Mouse (Mus musculus) hindbrain, embryonic 11.5 days (tissue): ENCODE results near the gene Tatdn2. TPM values are rescaled to one million over a fixed set of nuclear protein-coding genes. Genes with fewer than 3 reads are reported as not detected.
A peak's percentile ranks its signal among the peaks of the same experiment; 100 is the strongest.

Experiments
- ATAC-seq: fragments of 200-750 bp; cut with Nextera tagmentation; 2 replicates; pipeline ENCODE4 v1.8.0; 2017; ENCODE audit warnings: mild to moderate bottlenecking, moderate TSS enrichment, moderate library complexity; ENCODE audit not compliant: low FRiP score
- DNase-seq: peaks from one replicate; pipeline ENCODE4 v3.0.0-alpha.2; 2015; ENCODE audit warnings: low spot score
- H3K27ac ChIP-seq: fragments of 300-500 bp; sonication (generic); 2 replicates; pipeline ENCODE4 v1.5.1; 2014; ENCODE audit warnings: mild to moderate bottlenecking, low read depth, low read length
- H3K27me3 ChIP-seq: fragments of 300-500 bp; sonication (generic); 2 replicates; pipeline ENCODE4 v1.6.1; 2014; ENCODE audit warnings: mild to moderate bottlenecking, low read length, moderate library complexity, mixed read lengths; ENCODE audit not compliant: control insufficient read depth, insufficient read depth
- H3K36me3 ChIP-seq: fragments of 300-500 bp; sonication (generic); 2 replicates; pipeline ENCODE4 v1.6.1; 2014; ENCODE audit warnings: mild to moderate bottlenecking, low read length, moderate library complexity, mixed read lengths; ENCODE audit not compliant: control insufficient read depth, insufficient read depth
- H3K4me1 ChIP-seq: fragments of 300-500 bp; sonication (generic); replicated peaks from 2 replicates; pipeline ENCODE4 v1.6.1; 2014; ENCODE audit warnings: low read length, mixed read lengths; ENCODE audit not compliant: control insufficient read depth, insufficient read depth
- H3K4me2 ChIP-seq: fragments of 300-500 bp; sonication (generic); replicated peaks from 2 replicates; pipeline ENCODE4 v1.6.1; 2014; ENCODE audit warnings: mild to moderate bottlenecking, low read depth, low read length
- H3K4me3 ChIP-seq: fragments of 300-500 bp; sonication (generic); 2 replicates; pipeline ENCODE4 v1.5.1; 2014; ENCODE audit warnings: low read depth, low read length
- H3K9ac ChIP-seq: fragments of 300-500 bp; sonication (generic); 2 replicates; pipeline ENCODE4 v1.6.1; 2014; ENCODE audit warnings: low read depth, low read length
- H3K9me3 ChIP-seq: fragments of 300-500 bp; sonication (generic); 2 replicates; pipeline ENCODE4 v1.6.1; 2016; ENCODE audit warnings: low read length; ENCODE audit not compliant: control insufficient read depth
- WGBS: fragments of 180-500 bp; shearing (Covaris S2); extraction: QIAGEN DNeasy Blood & Tissue Kit; methylation state at CpG from one replicate; pipeline ENCODE4 v1.1.7; 2014; 5-methylcytosine and 5-hydroxymethylcytosine counted together
- polyA plus RNA-seq: library from polyadenylated mRNA; unstranded; fragments of >200 nt; fragmentation: Nextera tagmentation; extraction: Ambion mirVana; gene quantifications from 2 replicates; pipeline ENCODE4 v1.2.1, GENCODE M21; 2014

The Tatdn2 gene
- polyA plus RNA-seq, 1 experiment from 2014 or later: 1.1 TPM

DNA sequence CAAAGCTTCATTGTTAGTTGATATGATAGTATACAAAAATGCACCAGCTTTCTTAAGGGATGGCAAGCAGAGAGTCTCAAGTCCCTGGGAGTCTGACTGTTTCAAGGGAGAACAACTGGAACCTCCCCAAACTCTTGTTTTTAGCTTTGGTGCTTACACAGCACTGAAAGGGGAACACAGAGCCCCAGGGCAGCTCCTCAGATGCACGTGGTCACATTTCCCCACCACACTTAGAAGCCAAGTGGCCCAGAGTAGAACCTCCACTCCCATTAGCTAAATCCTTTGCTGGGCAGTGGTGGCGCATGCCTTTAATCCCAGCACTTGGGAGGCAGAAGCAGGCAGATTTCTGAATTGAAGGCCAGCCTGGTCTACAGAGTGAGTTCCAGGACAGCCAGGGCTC is 44.6 kb downstream of the Tatdn2 start:
- no peak for ATAC-seq
- no peak overlapping the region for H3K9ac ChIP-seq
- no peaks in the 10 kb centered on the region for H3K27me3 ChIP-seq
- no peak overlapping the region for H3K4me2 ChIP-seq
- no peaks in the 10 kb centered on the region for H3K36me3 ChIP-seq
- H3K27ac ChIP-seq: no peak overlapping the region
- 0 out of 2 replicates have a peak, but pooled peaks cover 5% of the 10 kb centered on the region for H3K4me1 ChIP-seq
- no peak overlapping the region for H3K4me3 ChIP-seq
- no peaks in the 10 kb centered on the region for H3K9me3 ChIP-seq
- DNase-seq: no peak
- 76% methylated on average over 2 of the region's 2 CpGs for WGBS

DNA sequence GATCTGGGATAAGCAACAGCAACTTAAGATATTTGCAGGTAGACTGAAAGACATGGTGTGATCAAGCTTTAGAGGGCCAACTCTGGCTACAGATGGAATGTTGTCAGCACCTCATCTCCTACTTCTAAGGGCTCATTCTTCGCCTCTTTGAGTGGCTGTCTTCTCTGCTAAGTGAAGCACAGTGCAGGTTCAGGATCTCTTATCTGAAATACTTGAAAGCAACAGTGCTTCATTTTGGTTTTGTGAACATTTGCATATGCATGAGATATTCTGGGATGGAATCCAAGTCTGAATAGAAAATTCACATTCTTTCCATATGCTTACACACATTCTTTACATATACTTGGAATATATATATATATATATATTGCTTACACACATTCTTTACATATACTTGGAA is 45.5 kb downstream of the Tatdn2 start:
- WGBS: 75% methylated on average over 1 of the region's 1 CpGs
- no peak for ATAC-seq
- H3K4me3 ChIP-seq: no peak overlapping the region
- H3K9ac ChIP-seq: no peak overlapping the region
- H3K9me3 ChIP-seq: no peaks in the 10 kb centered on the region
- 0 out of 2 replicates have a peak, but pooled peaks cover 5% of the 10 kb centered on the region for H3K4me1 ChIP-seq
- no peak overlapping the region for H3K4me2 ChIP-seq
- H3K27ac ChIP-seq: no peak overlapping the region
- H3K27me3 ChIP-seq: no peaks in the 10 kb centered on the region
- DNase-seq: no peak
- no peaks in the 10 kb centered on the region for H3K36me3 ChIP-seq

GRCm38 (mm10) chr6:113743111-113743510 is 46.3 kb downstream of the Tatdn2 start:
- WGBS: 63% methylated on average over 1 of the region's 1 CpGs
- Histone ChIP-seq H3K9ac (no peak overlapping the region), H3K27ac (no peak overlapping the region), H3K36me3 (no peaks in the 10 kb centered on the region), H3K4me3 (no peak overlapping the region), H3K4me1 (0 out of 2 replicates have a peak, but pooled peaks cover 5% of the 10 kb centered on the region), H3K4me2 (no peak overlapping the region), H3K27me3 (no peaks in the 10 kb centered on the region), H3K9me3 (no peaks in the 10 kb centered on the region)
- no peak for DNase-seq
- no peak for ATAC-seq

- DNase-seq (no peak), ATAC-seq (no peak)
- H3K27ac ChIP-seq: no peak overlapping the region
- no peaks in the 10 kb centered on the region for H3K9me3 ChIP-seq
- H3K27me3 ChIP-seq: no peaks in the 10 kb centered on the region; the same call in 1 of the 2 replicates
- H3K4me2 ChIP-seq: no peak overlapping the region
- no peak overlapping the region for H3K4me3 ChIP-seq
- H3K9ac ChIP-seq: no peak overlapping the region
- H3K4me1 ChIP-seq: no peaks in the 10 kb centered on the region
- H3K36me3 ChIP-seq: no peaks in the 10 kb centered on the region
Observed at GRCm38 (mm10) chr6:113745117-113745516, 48.3 kb downstream of the Tatdn2 start.

DNA sequence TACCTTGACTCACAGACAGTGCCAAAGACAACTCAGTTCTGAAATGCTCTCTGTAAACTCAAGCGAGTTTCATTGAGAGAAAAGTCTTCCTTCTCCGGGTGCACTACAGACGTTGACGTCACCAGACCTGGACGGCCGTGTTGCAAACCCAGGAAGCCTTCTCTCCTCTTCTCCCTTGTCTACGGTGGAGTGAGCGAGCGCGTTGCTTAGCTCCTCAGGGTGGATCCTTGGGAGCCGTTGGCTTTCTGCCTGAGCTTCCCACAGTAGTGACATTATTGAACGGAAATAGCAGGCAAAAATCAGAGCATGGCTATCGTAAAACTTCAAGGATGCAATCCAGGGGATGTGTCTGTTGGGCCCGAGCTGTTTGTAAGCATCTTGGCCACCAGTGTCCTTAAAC is 50.4 kb downstream of the Tatdn2 start:
- DNase-seq: no peak
- no peaks in the 10 kb centered on the region for H3K4me1 ChIP-seq
- H3K4me3 ChIP-seq: no peak overlapping the region
- no peaks in the 10 kb centered on the region for H3K36me3 ChIP-seq
- no peaks in the 10 kb centered on the region; the same call in 1 of the 2 replicates for H3K27me3 ChIP-seq
- H3K9ac ChIP-seq: no peak overlapping the region
- H3K9me3 ChIP-seq: no peaks in the 10 kb centered on the region
- no peak overlapping the region for H3K4me2 ChIP-seq
- 91% methylated on average over 14 of the region's 14 CpGs for WGBS
- H3K27ac ChIP-seq: no peak overlapping the region
- ATAC-seq: no peak

DNA sequence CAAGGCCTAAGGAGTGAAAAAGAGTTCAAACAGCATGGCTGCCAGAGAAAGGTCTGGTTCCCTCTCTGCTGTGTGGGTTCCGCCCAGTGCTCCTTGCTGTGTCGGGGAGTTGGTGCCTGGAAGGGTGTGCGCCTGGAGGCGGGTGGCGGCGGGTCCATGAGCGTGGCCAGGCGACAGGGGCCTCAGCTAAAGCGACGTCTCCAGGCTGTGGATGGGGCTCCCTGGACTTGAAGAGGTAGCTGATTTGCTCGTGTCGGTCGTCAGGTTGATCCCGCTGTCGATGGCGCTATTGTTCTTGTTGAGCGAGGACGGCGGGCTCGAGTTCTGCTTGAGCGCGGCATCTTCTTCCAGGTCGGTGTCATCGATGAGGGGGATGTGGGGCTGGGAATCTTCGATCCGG is 51.5 kb downstream of the Tatdn2 start:
- no peaks in the 10 kb centered on the region; the same call in 1 of the 2 replicates for H3K27me3 ChIP-seq
- no peak overlapping the region for H3K4me2 ChIP-seq
- WGBS: 33% methylated on average over 26 of the region's 26 CpGs
- no peak overlapping the region for H3K4me3 ChIP-seq
- no peaks in the 10 kb centered on the region for H3K36me3 ChIP-seq
- H3K9me3 ChIP-seq: no peaks in the 10 kb centered on the region
- DNase-seq: peak; percentile 20
- no peaks in the 10 kb centered on the region for H3K4me1 ChIP-seq
- no peak overlapping the region for H3K9ac ChIP-seq
- H3K27ac ChIP-seq: no peak overlapping the region
- no peak for ATAC-seq

- no peaks in the 10 kb centered on the region; the same call in 1 of the 2 replicates for H3K27me3 ChIP-seq
- H3K4me2 ChIP-seq: no peak overlapping the region
- H3K9ac ChIP-seq: no peak overlapping the region
- H3K36me3 ChIP-seq: no peaks in the 10 kb centered on the region
- H3K4me3 ChIP-seq: no peak overlapping the region
- no peaks in the 10 kb centered on the region for H3K4me1 ChIP-seq
- H3K27ac ChIP-seq: no peak overlapping the region
- WGBS: 62% methylated on average over 17 of the region's 17 CpGs
- ATAC-seq (no peak), DNase-seq (no peak)
- no peaks in the 10 kb centered on the region for H3K9me3 ChIP-seq
Observed at GRCm38 (mm10) chr6:113749119-113749685, 52.4 kb downstream of the Tatdn2 start.

Other genes with a start within 250 kb of the Tatdn2 start
- 0.77 and 0.88 TPM in 2 replicates for gene Il17re, start 238.6 kb upstream of the Tatdn2 start, polyA plus RNA-seq
- 2.7 and 3.2 TPM in 2 replicates for gene Il17rc, start 225.6 kb upstream of the Tatdn2 start, polyA plus RNA-seq
- gene Creld1, start 213.8 kb upstream of the Tatdn2 start, polyA plus RNA-seq: 29.6 and 32.6 TPM in 2 replicates
- 0.73 and 0.77 TPM in 2 replicates for gene Prrt3, start 195.1 kb upstream of the Tatdn2 start, polyA plus RNA-seq
- gene Emc3, start 165.4 kb upstream of the Tatdn2 start, polyA plus RNA-seq: 90.5 and 90.7 TPM in 2 replicates
- 10.8 and 14.3 TPM in 2 replicates for gene Fancd2, start 165.4 kb upstream of the Tatdn2 start, polyA plus RNA-seq
- gene Fancd2os, start 96.3 kb upstream of the Tatdn2 start, polyA plus RNA-seq: 0.45 TPM in 1 of 2 replicates, not detected in the other
- gene Brk1, start 92.3 kb upstream of the Tatdn2 start, polyA plus RNA-seq: 221 and 224 TPM in 2 replicates
- gene Vhl, start 73.1 kb upstream of the Tatdn2 start, polyA plus RNA-seq: 63.0 and 64.4 TPM in 2 replicates
- gene Irak2, start 58.6 kb upstream of the Tatdn2 start, polyA plus RNA-seq: 1.6 and 1.9 TPM in 2 replicates
- gene Ghrl, start 22.8 kb downstream of the Tatdn2 start, polyA plus RNA-seq: 0.46 and 0.51 TPM in 2 replicates
- gene Sec13, start 43.7 kb downstream of the Tatdn2 start, polyA plus RNA-seq: 273 and 287 TPM in 2 replicates